Mouse (Mus musculus) kidney, embryonic 15.5 days (tissue): ENCODE data around the gene Herc3. TPM values are rescaled to one million over a fixed set of nuclear protein-coding genes. Genes with fewer than 3 reads are reported as not detected.
"Not testable (repeated sequence)": the region's sequence is repeated elsewhere in the genome, so short reads cannot be mapped to it uniquely, and the experiment has no call there.

Source experiments
- ATAC-seq: fragments of 200-750 bp; cut with Nextera tagmentation; replicated peaks from 2 replicates; pipeline ENCODE4 v1.8.0; 2017; ENCODE audit warnings: moderate TSS enrichment; ENCODE audit not compliant: low FRiP score
- H3K27ac ChIP-seq: fragments of 300-500 bp; sonication (generic); 2 replicates; pipeline ENCODE4 v1.5.1; 2015; ENCODE audit warnings: mild to moderate bottlenecking, inconsistent platforms
- H3K27me3 ChIP-seq: fragments of 300-500 bp; sonication (generic); 2 replicates; pipeline ENCODE4 v1.6.1; 2015; ENCODE audit warnings: inconsistent platforms
- H3K36me3 ChIP-seq: fragments of 300-500 bp; sonication (generic); 2 replicates; pipeline ENCODE4 v1.6.1; 2015; ENCODE audit warnings: inconsistent platforms
- H3K4me1 ChIP-seq: fragments of 300-500 bp; sonication (generic); 2 replicates; pipeline ENCODE4 v1.6.1; 2015; ENCODE audit warnings: inconsistent platforms
- H3K4me2 ChIP-seq: fragments of 300-500 bp; sonication (generic); 2 replicates; pipeline ENCODE4 v1.6.1; 2015; ENCODE audit warnings: moderate library complexity, mild to moderate bottlenecking, inconsistent platforms
- H3K4me3 ChIP-seq: fragments of 300-500 bp; sonication (generic); replicated peaks from 2 replicates; pipeline ENCODE4 v1.5.1; 2015; ENCODE audit warnings: mild to moderate bottlenecking, inconsistent platforms
- H3K9ac ChIP-seq: fragments of 300-500 bp; sonication (generic); 2 replicates; pipeline ENCODE4 v1.6.1; 2015; ENCODE audit warnings: mild to moderate bottlenecking, inconsistent platforms
- H3K9me3 ChIP-seq: fragments of 300-500 bp; sonication (generic); replicated peaks from 2 replicates; pipeline ENCODE4 v1.6.1; 2016; ENCODE audit warnings: inconsistent platforms
- WGBS: fragments of 180-500 bp; shearing (Covaris S2); methylation state at CpG from one replicate; pipeline ENCODE4 v1.1.7; 2015; ENCODE audit warnings: mixed read lengths; 5-methylcytosine and 5-hydroxymethylcytosine counted together
- polyA plus RNA-seq: library from polyadenylated mRNA; unstranded; fragments of >200 nt; fragmentation: Nextera tagmentation; extraction: Ambion mirVana; gene quantifications from 2 replicates; pipeline ENCODE4 v1.2.1, GENCODE M21; 2015

Herc3 gene
- polyA plus RNA-seq = 8.6 and 10.2 TPM in 2 replicates

DNA sequence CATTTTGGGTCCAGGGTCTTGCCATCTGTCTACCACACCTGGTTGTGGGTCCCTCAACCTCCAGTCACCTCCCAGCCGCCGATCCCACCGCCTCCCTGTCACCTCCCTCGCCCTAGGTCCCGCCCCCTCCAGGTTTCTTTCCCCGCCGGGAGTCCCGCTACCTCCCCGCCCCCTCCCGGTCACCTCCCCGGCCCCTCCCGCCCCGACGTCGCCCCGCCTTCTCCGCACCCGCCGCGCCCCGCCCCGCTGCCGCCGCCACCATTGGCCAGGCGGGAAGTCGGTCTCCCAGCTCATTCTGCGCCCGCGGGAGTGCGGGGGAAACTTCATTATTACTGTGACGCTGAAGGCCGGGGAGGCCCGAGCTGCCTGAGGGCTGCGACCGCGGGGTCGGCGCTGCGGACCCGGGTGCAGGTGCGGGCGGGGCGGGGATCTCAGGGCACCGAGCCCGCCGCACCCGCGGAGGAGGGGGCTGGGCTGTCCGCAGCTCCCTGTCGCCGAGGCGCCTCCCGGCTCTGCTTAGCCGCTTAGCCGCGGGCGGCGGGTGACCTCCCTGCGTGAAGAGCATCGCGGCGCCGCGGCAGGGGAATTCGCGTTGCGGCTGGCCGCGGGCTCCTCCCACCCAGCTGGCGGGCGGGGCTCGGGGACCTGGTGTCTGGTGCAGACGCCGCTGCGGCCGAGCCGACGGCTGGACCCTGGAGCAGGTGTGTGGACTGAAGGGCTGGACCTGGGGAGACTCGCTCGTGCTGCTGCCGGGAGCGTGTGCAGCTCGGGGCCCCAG lies at the start of gene Herc3:
Gene Herc3 (plus strand): TSS at position 234 of the 778 bp plus-strand sequence.
- Histone ChIP-seq H3K27me3 (no peaks in the 10 kb centered on the region), H3K9ac (peak within 1 kb of the TSS; percentile 66), H3K4me2 (peak within 1 kb of the TSS; percentile 91), H3K4me1 (0 out of 2 replicates have a peak, but pooled peaks cover 3% of the 10 kb centered on the region), H3K27ac (peak within 1 kb of the TSS; percentile 93), H3K36me3 (no peaks in the 10 kb centered on the region), H3K9me3 (no peaks in the 10 kb centered on the region), H3K4me3 (peak within 1 kb of the TSS; percentile 90)
- WGBS = 1% methylated on average over 78 of the region's 83 CpGs
- ATAC-seq = peak; percentile 94

DNA sequence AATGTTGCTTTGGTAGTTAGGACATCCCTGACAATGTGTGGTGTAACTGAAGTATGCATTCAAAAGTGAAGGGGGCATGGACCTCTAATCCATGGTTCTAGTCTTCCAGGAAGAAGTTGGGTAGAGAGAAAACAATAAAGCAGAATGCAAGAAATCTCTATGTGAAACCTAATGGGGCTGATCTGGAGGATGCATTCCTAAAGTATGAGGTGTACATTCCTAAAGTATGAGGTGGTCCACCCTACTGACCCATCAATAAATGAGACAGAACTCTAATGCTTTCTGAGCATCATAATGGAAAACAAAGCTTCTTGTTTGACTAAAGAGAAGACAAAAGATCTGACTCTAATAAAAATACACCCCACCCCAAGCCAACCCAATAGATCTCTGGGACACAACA lies 29.9 kb upstream of the Herc3 start:
- H3K36me3 ChIP-seq = no peaks in the 10 kb centered on the region
- ATAC-seq = no peak
- no peak overlapping the region for H3K27ac ChIP-seq
- H3K4me1 ChIP-seq = no peaks in the 10 kb centered on the region
- no peak overlapping the region for H3K4me2 ChIP-seq
- H3K9me3 ChIP-seq = no peaks in the 10 kb centered on the region
- H3K4me3 ChIP-seq = no peak overlapping the region
- no peaks in the 10 kb centered on the region for H3K27me3 ChIP-seq
- H3K9ac ChIP-seq = no peak overlapping the region

DNA sequence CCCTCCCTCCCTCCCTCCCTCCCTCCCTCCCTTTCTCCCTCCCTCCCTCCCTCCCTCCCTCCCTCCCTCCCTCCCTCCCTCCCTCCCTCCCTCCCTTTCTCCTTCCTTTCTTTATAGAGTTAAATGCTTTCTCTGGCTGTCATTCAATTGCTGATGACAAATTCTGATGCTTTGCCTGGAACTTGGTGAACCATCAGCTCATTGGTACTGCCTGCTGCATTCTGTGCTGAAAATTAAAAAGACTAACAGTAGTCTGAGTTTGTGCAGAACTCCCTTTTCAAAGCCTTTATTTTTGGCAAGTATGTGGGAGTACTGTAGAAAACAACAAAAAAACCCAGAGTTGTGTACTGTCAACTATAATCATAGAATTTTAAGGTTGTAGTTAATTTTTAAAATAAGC lies 16.9 kb upstream of the Herc3 start:
- Histone ChIP-seq H3K36me3 (no peaks in the 10 kb centered on the region), H3K9me3 (no peaks in the 10 kb centered on the region), H3K4me2 (no peak overlapping the region), H3K9ac (no peak overlapping the region), H3K4me1 (no peaks in the 10 kb centered on the region), H3K4me3 (no peak overlapping the region), H3K27ac (no peak overlapping the region), H3K27me3 (no peaks in the 10 kb centered on the region)
- no peak for ATAC-seq

DNA sequence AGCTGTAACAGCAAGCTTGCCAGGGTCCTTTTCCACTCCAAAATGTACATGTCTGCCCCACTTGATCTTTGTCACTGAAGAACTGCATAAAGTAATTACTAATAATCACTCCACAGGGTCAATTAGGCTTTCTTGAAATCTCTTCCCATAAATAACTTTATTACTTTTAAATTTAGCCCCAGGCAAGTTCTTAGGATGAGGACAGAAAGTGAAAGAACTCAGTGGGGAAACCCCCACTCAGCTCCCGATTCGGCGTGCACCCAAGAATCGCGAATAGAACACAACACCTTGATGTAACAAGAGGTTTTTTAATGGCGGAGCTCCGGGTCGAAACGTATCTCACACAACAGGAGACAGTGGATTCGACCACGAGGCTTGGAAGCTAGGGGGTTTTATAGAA lies 14.2 kb upstream of the Herc3 start:
- not testable (repeated sequence) for ATAC-seq
- 94% methylated on average over 5 of the region's 11 CpGs for WGBS

DNA sequence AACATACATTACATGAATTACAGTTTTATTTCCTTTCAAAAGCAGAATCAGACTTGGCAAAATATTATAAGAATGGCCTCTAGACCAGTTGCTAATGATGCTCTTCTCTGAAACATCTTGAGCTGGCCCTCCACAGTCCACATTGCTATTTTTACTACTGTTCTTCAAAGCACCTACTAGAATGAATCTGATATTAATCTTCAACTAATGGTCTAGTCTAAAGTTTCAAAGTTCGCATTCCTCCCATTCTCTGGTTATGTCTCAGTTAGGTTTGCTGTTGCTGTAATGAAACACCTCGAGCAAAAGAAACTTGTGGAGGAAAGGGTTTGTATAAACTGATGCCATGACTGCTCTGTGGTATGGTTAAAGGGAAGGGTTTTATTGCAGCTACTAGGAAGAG lies 5.6 kb upstream of the Herc3 start:
- Histone ChIP-seq H3K27ac (no peak overlapping the region), H3K36me3 (no peaks in the 10 kb centered on the region), H3K4me3 (no peak overlapping the region), H3K4me2 (no peak overlapping the region), H3K27me3 (no peaks in the 10 kb centered on the region), H3K9me3 (no peaks in the 10 kb centered on the region), H3K9ac (no peak overlapping the region), H3K4me1 (no peaks in the 10 kb centered on the region)
- no peak for ATAC-seq
- WGBS = 70% methylated on average over 2 of the region's 2 CpGs

More for the DNA sequence above, 14.2 kb upstream of the Herc3 start:
- H3K9ac ChIP-seq, H3K27ac ChIP-seq, H3K4me3 ChIP-seq, H3K4me1 ChIP-seq, H3K4me2 ChIP-seq, H3K36me3 ChIP-seq, H3K9me3 ChIP-seq, H3K27me3 ChIP-seq: not testable (repeated sequence)

DNA sequence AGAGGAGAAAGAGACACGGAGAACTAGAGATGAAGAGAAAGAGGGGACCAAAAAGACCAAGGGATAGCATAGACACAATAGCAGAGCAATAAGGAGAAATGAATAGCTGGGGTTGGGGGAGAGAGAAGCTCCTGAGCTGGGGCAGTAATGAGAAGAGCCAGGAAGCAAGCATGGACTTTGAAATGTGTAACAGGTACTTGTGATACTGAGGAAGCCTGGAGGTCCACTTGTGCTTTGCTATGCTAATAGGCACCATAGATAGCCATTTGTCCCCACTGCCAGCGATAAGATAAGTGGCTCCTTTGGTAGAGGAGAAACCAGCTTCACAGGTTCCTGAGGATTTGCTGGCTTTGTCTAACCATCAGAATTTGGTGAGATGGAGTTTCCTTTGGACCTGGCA lies 5.2 kb upstream of the Herc3 start:
- H3K4me2 ChIP-seq = no peak overlapping the region
- no peak for ATAC-seq
- no peaks in the 10 kb centered on the region for H3K4me1 ChIP-seq
- no peak overlapping the region for H3K9ac ChIP-seq
- no peaks in the 10 kb centered on the region for H3K36me3 ChIP-seq
- H3K27me3 ChIP-seq = no peaks in the 10 kb centered on the region
- H3K4me3 ChIP-seq = no peak overlapping the region
- 62% methylated on average over 2 of the region's 2 CpGs for WGBS
- H3K9me3 ChIP-seq = no peaks in the 10 kb centered on the region
- no peak overlapping the region for H3K27ac ChIP-seq

DNA sequence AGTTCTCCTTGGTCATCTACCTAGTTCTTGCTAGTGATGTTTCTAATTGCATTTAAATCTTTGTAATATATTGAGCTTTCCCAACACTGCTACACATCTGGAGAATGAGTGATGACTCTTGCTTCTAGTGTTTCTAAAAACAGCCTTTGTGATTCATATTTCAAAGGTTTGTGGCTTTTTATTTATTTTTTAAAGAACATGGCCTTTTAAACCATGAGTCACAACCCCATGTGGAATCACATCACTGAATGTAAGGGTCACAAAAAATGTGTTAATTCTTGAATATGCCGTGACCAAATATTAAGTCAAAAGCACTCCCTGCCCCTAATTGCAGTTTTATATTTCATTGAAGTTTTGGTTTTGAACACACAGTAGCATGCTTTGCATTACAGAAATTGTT lies 2.7 kb upstream of the Herc3 start:
- 0 out of 2 replicates have a peak, but pooled peaks cover 3% of the 10 kb centered on the region for H3K4me1 ChIP-seq
- no peak overlapping the region for H3K9ac ChIP-seq
- no peaks in the 10 kb centered on the region for H3K36me3 ChIP-seq
- no peaks in the 10 kb centered on the region for H3K9me3 ChIP-seq
- no peaks in the 10 kb centered on the region for H3K27me3 ChIP-seq
- ATAC-seq = no peak
- WGBS = 83% methylated on average over 1 of the region's 1 CpGs
- H3K4me2 ChIP-seq = no peak overlapping the region
- H3K4me3 ChIP-seq = no peak overlapping the region
- no peak overlapping the region for H3K27ac ChIP-seq

DNA sequence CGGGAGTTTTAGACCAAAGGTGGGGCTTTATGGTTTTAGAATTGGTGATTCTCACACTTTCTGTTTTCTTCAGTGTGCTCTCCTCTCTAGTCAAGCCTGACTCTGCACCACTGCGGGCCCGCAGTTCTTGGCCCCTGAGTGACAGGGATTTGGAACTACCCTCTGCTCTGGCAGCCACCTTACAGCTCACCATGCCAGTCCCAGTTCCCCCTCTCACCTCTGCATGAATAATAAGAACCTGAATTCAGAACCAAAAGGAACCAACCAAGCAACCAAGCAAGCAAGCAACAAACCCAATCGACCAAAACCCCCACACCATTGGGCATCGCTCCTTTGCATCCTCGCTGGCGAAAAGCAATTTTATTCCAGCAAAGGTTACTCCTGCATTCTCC lies 429 bp upstream of the Herc3 start:
- no peaks in the 10 kb centered on the region for H3K36me3 ChIP-seq
- peak overlapping the region; percentile 91 for H3K4me2 ChIP-seq
- H3K9ac ChIP-seq = no peak overlapping the region
- H3K9me3 ChIP-seq = no peaks in the 10 kb centered on the region
- no peak overlapping the region for H3K27ac ChIP-seq
- ATAC-seq = peak; percentile 28
- peak overlapping the region; percentile 90 for H3K4me3 ChIP-seq
- WGBS = 15% methylated on average over 7 of the region's 7 CpGs
- 0 out of 2 replicates have a peak, but pooled peaks cover 3% of the 10 kb centered on the region for H3K4me1 ChIP-seq
- H3K27me3 ChIP-seq = no peaks in the 10 kb centered on the region

DNA sequence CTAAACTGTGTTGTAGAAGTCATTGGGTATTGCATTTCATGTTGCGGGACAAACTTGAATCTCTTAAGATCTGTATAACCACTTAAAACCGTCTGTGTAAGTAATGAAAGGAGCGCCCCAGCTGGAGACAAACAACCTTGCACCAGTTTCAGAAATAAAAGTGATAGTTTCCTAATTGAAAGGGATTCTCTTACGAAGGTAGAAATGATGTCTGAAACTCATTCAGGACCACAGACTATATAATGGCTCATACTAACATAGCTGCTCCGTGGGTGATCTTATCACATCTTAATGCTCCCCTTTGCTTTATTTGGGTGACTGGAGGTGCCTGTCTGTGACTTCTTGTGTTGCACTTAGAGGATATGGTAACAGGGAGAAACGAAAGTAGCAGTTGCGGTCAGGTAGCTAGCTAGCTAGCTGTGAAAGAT lies 1.3 kb downstream of the Herc3 start:
- Histone ChIP-seq H3K9me3 (no peaks in the 10 kb centered on the region), H3K9ac (no peak overlapping the region), H3K4me3 (peak overlapping the region; percentile 90), H3K27ac (no peak overlapping the region), H3K36me3 (no peaks in the 10 kb centered on the region), H3K4me2 (peak overlapping the region; percentile 91), H3K4me1 (0 out of 2 replicates have a peak, but pooled peaks cover 3% of the 10 kb centered on the region), H3K27me3 (no peaks in the 10 kb centered on the region)
- ATAC-seq = no peak
- WGBS = 29% methylated on average over 7 of the region's 7 CpGs

DNA sequence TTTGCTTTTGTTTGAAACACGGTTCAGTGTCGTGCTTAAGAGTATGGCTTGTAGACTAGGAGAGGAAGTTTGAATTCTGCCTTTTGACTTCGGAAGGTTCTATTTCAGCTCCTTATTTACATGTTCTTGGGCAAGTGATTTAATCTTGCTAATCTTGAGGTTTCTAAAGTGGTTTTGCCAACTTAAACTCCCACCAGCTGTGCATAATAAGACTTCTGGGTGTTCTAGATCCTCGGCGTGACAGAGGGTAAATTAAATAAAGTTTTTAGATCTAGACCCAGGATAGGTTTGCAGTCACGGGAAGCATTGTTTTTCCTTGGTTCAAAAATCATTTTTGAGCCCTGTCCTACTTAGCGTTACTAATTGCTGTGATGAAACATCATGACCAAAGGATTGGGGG lies 3.2 kb downstream of the Herc3 start:
- no peak overlapping the region for H3K4me2 ChIP-seq
- H3K4me1 ChIP-seq = 0 out of 2 replicates have a peak, but pooled peaks cover 3% of the 10 kb centered on the region
- no peak overlapping the region for H3K4me3 ChIP-seq

DNA sequence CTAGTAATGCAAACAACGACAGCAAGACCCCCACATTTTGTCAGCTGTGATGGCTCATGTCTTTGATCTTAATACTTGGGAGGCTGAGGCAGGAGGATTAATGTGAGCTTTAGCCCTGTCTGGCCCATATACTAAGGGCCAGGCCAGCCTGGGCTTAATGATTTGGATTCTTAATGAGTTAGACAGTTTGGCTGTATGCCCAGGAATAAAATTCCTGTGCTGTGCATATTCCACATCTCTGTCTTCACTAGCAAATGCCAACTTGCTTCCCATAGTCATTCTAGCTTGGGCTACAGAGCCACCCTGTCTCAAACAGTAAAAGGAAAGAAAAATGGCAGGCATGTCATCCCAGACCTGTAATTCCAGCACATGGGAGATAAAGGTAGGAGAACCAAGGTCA lies 4.3 kb downstream of the Herc3 start:
- 83% methylated on average over 1 of the region's 1 CpGs for WGBS
- H3K27ac ChIP-seq = no peak overlapping the region
- H3K27me3 ChIP-seq = no peaks in the 10 kb centered on the region
- H3K36me3 ChIP-seq = no peaks in the 10 kb centered on the region
- H3K9ac ChIP-seq = no peak overlapping the region
- H3K9me3 ChIP-seq = no peaks in the 10 kb centered on the region
- no peak overlapping the region for H3K4me2 ChIP-seq
- ATAC-seq = no peak
- H3K4me3 ChIP-seq = no peak overlapping the region
- 0 out of 2 replicates have a peak, but pooled peaks cover 3% of the 10 kb centered on the region for H3K4me1 ChIP-seq

More for the DNA sequence above, 3.2 kb downstream of the Herc3 start:
- H3K9me3 ChIP-seq = no peaks in the 10 kb centered on the region
- no peak for ATAC-seq
- H3K27me3 ChIP-seq = no peaks in the 10 kb centered on the region
- H3K9ac ChIP-seq = no peak overlapping the region
- WGBS = 87% methylated on average over 7 of the region's 7 CpGs
- H3K27ac ChIP-seq = no peak overlapping the region
- H3K36me3 ChIP-seq = no peaks in the 10 kb centered on the region

DNA sequence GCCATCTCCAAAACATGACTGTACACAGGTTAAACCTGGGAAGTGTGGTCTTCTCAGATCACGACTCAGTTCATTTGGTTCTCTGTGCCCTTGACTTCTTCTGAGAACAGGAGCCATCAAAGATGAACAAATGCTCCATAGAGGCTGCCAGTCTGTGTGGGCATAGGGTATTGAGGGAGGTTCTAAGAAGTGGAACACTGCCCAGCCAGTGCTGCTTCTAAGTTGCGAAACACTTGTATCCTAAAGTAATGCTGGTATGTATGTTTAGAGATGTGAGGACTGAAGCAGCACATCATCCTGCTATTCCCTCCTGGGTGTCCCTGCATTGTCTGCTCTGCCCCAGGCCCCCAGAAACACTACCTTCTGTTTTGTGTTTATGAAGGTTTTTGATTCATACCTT lies 5.2 kb downstream of the Herc3 start:
- H3K4me2 ChIP-seq = no peak overlapping the region
- H3K9ac ChIP-seq = no peak overlapping the region
- H3K27me3 ChIP-seq = no peaks in the 10 kb centered on the region
- H3K9me3 ChIP-seq = no peaks in the 10 kb centered on the region
- no peaks in the 10 kb centered on the region for H3K36me3 ChIP-seq
- no peak overlapping the region for H3K27ac ChIP-seq
- H3K4me1 ChIP-seq = 0 out of 2 replicates have a peak, but pooled peaks cover 3% of the 10 kb centered on the region
- WGBS = 77% methylated on average over 2 of the region's 2 CpGs
- ATAC-seq = no peak
- no peak overlapping the region for H3K4me3 ChIP-seq

DNA sequence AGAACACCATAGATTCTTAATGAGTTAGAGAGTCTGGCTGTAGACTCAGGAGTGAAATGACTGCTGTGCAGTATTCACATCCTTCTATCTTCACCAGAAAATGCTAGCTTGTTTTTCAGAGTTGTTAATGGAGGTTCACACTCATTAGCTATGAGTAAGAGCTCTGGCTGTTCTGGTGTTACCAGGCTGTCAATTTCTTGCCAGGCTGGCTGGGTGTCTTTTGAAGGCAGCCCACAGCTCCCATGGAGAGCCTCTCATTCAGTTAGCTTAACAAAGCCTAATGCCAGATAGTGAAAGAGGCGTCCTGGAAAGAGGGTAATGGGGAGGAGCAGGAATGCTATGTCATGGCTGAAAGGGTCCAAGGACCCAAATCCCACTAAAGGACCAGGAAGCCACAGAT lies 6.7 kb downstream of the Herc3 start:
- Histone ChIP-seq H3K4me3 (no peak overlapping the region), H3K9ac (no peak overlapping the region), H3K4me1 (no peaks in the 10 kb centered on the region), H3K36me3 (no peaks in the 10 kb centered on the region), H3K27ac (no peak overlapping the region), H3K27me3 (no peaks in the 10 kb centered on the region), H3K4me2 (no peak overlapping the region), H3K9me3 (no peaks in the 10 kb centered on the region)
- ATAC-seq = no peak
- 37% methylated on average over 1 of the region's 1 CpGs for WGBS
